Mouse (Mus musculus) limb, embryonic 10.5 days (tissue): ENCODE data around the gene Wnt16. TPM values are rescaled to one million over a fixed set of nuclear protein-coding genes. Genes with fewer than 3 reads are reported as not detected.

Experiments
- DNase-seq: peaks from one replicate; pipeline ENCODE4 v3.0.0-alpha.2; 2017; ENCODE audit warnings: low spot score
- H3K27ac ChIP-seq: fragments of 300-500 bp; sonication (generic); 2 replicates; pipeline ENCODE4 v1.5.1; 2016; ENCODE audit warnings: mild to moderate bottlenecking
- H3K27me3 ChIP-seq: fragments of 300-500 bp; sonication (generic); 2 replicates; pipeline ENCODE4 v1.6.1; 2016; ENCODE audit warnings: low read depth, mild to moderate bottlenecking; ENCODE audit not compliant: poor library complexity, severe bottlenecking
- H3K36me3 ChIP-seq: fragments of 300-500 bp; sonication (generic); 2 replicates; pipeline ENCODE4 v1.6.1; 2016; ENCODE audit warnings: mild to moderate bottlenecking, moderate library complexity
- H3K4me1 ChIP-seq: fragments of 300-500 bp; sonication (generic); 2 replicates; pipeline ENCODE4 v1.6.1; 2016
- H3K4me3 ChIP-seq: fragments of 300-500 bp; sonication (generic); 2 replicates; pipeline ENCODE4 v1.5.1; 2016; ENCODE audit warnings: mild to moderate bottlenecking, moderate library complexity
- H3K9me3 ChIP-seq: fragments of 300-500 bp; sonication (generic); replicated peaks from 2 replicates; pipeline ENCODE4 v1.6.1; 2016; ENCODE audit warnings: mild to moderate bottlenecking
- WGBS: fragments of 180-500 bp; shearing (Covaris S2); methylation state at CpG from one replicate; pipeline ENCODE4 v1.1.7; 2016; 5-methylcytosine and 5-hydroxymethylcytosine counted together
- polyA plus RNA-seq: library from polyadenylated mRNA; unstranded; fragments of >200 nt; fragmentation: Nextera tagmentation; extraction: Ambion mirVana; gene quantifications from 2 replicates; pipeline ENCODE4 v1.2.1, GENCODE M21; 2016

Wnt16 gene
- polyA plus RNA-seq, 1 experiment from 2014 or later = 1.4 TPM

- no peaks in the 10 kb centered on the region for H3K27me3 ChIP-seq
- 88% methylated on average over 13 of the region's 13 CpGs for WGBS
- 0 out of 2 replicates have a peak, but pooled peaks cover 2% of the 10 kb centered on the region for H3K4me1 ChIP-seq
- peaks cover 6% of the 10 kb centered on the region for H3K36me3 ChIP-seq
- H3K4me3 ChIP-seq = no peak overlapping the region
- no peak for DNase-seq
- H3K27ac ChIP-seq = no peak overlapping the region
- H3K9me3 ChIP-seq = no peaks in the 10 kb centered on the region
These were observed 42.3 kb downstream of the Wnt16 start for GRCm38 (mm10) chr6:22330169-22330960.

GRCm38 (mm10) chr6:22332548-22332947, 44.5 kb downstream of the Wnt16 start:
- H3K4me3 ChIP-seq = no peak overlapping the region
- H3K27me3 ChIP-seq = no peaks in the 10 kb centered on the region
- H3K9me3 ChIP-seq = no peaks in the 10 kb centered on the region
- DNase-seq = no peak
- 0 out of 2 replicates have a peak, but pooled peaks cover 2% of the 10 kb centered on the region for H3K4me1 ChIP-seq
- H3K36me3 ChIP-seq = peaks cover 8% of the 10 kb centered on the region
- no peak overlapping the region for H3K27ac ChIP-seq
- 91% methylated on average over 2 of the region's 2 CpGs for WGBS

- 95% methylated on average over 15 of the region's 15 CpGs for WGBS
- peaks cover 29% of the 10 kb centered on the region for H3K36me3 ChIP-seq
- H3K27ac ChIP-seq = no peak overlapping the region
- no peak for DNase-seq
- H3K27me3 ChIP-seq = no peaks in the 10 kb centered on the region
- no peaks in the 10 kb centered on the region for H3K4me1 ChIP-seq
- H3K4me3 ChIP-seq = no peak overlapping the region
- no peaks in the 10 kb centered on the region for H3K9me3 ChIP-seq
These were observed 51.9 kb downstream of the Wnt16 start for GRCm38 (mm10) chr6:22339763-22340542.

- WGBS = 93% methylated on average over 14 of the region's 14 CpGs
- Histone ChIP-seq H3K36me3 (peaks cover 29% of the 10 kb centered on the region), H3K27me3 (no peaks in the 10 kb centered on the region), H3K4me3 (no peak overlapping the region), H3K27ac (no peak overlapping the region), H3K9me3 (no peaks in the 10 kb centered on the region), H3K4me1 (no peaks in the 10 kb centered on the region)
- no peak for DNase-seq
These were observed 52.8 kb downstream of the Wnt16 start for GRCm38 (mm10) chr6:22340779-22341178.

- no peaks in the 10 kb centered on the region for H3K9me3 ChIP-seq
- no peak for DNase-seq
- no peak overlapping the region for H3K27ac ChIP-seq
- 97% methylated on average over 3 of the region's 3 CpGs for WGBS
- H3K4me3 ChIP-seq = no peak overlapping the region
- peaks cover 22% of the 10 kb centered on the region for H3K36me3 ChIP-seq
- H3K27me3 ChIP-seq = no peaks in the 10 kb centered on the region
- H3K4me1 ChIP-seq = peaks cover 16% of the 10 kb centered on the region
These were observed 55.3 kb downstream of the Wnt16 start for GRCm38 (mm10) chr6:22343292-22343691.

- H3K4me3 ChIP-seq = no peak overlapping the region
- no peaks in the 10 kb centered on the region for H3K27me3 ChIP-seq
- H3K27ac ChIP-seq = no peak overlapping the region
- no peaks in the 10 kb centered on the region for H3K9me3 ChIP-seq
- H3K36me3 ChIP-seq = peaks cover 19% of the 10 kb centered on the region
- peaks cover 16% of the 10 kb centered on the region for H3K4me1 ChIP-seq
- 93% methylated on average over 6 of the region's 6 CpGs for WGBS
- DNase-seq = no peak
These were observed 55.7 kb downstream of the Wnt16 start for GRCm38 (mm10) chr6:22343706-22344105.

- H3K9me3 ChIP-seq = no peaks in the 10 kb centered on the region
- H3K27me3 ChIP-seq = no peaks in the 10 kb centered on the region
- peaks cover 13% of the 10 kb centered on the region; the same call in 1 of the 2 replicates for H3K36me3 ChIP-seq
- H3K27ac ChIP-seq = no peak overlapping the region
- H3K4me1 ChIP-seq = peaks cover 16% of the 10 kb centered on the region
- DNase-seq = no peak
- H3K4me3 ChIP-seq = no peak overlapping the region
- WGBS = 83% methylated on average over 6 of the region's 6 CpGs
These were observed 56.4 kb downstream of the Wnt16 start for GRCm38 (mm10) chr6:22344443-22344842.

GRCm38 (mm10) chr6:22347132-22347902, 59.3 kb downstream of the Wnt16 start:
- Histone ChIP-seq H3K27ac (no peak overlapping the region), H3K4me1 (peaks cover 16% of the 10 kb centered on the region)
- 77% methylated on average over 8 of the region's 8 CpGs for WGBS

More at GRCm38 (mm10) chr6:22347132-22347902, 59.3 kb downstream of the Wnt16 start:
- no peaks in the 10 kb centered on the region for H3K27me3 ChIP-seq
- H3K4me3 ChIP-seq = no peak overlapping the region
- no peaks in the 10 kb centered on the region for H3K36me3 ChIP-seq
- H3K9me3 ChIP-seq = no peaks in the 10 kb centered on the region
- DNase-seq = no peak

Other genes starting within 250 kb of the Wnt16 start
- gene Fam3c, start 68.0 kb downstream of the Wnt16 start, polyA plus RNA-seq = 27.4 and 28.8 TPM in 2 replicates